Mouse (Mus musculus) hindbrain, embryonic 12.5 days (tissue): ENCODE measurements at regions not wholly inside any gene's neighbourhood (a gene's known extent, or its start where the extent isn't known, plus 50 kb on each side); places are given as distances from the start of the nearest gene placed in this dataset.
A peak's percentile ranks its signal among the peaks of the same experiment; 100 is the strongest.

Experiments
- ATAC-seq: fragments of 200-750 bp; cut with Nextera tagmentation; 2 replicates; pipeline ENCODE4 v1.8.0; 2017; ENCODE audit warnings: moderate TSS enrichment; ENCODE audit not compliant: low FRiP score
- H3K27ac ChIP-seq: fragments of 300-500 bp; sonication (generic); 2 replicates; pipeline ENCODE4 v1.5.1; 2016; ENCODE audit warnings: mild to moderate bottlenecking
- H3K27me3 ChIP-seq: fragments of 300-500 bp; sonication (generic); 2 replicates; pipeline ENCODE4 v1.6.1; 2016; ENCODE audit warnings: mild to moderate bottlenecking
- H3K36me3 ChIP-seq: fragments of 300-500 bp; sonication (generic); 2 replicates; pipeline ENCODE4 v1.6.1; 2016; ENCODE audit warnings: mild to moderate bottlenecking
- H3K4me1 ChIP-seq: fragments of 300-500 bp; sonication (generic); 2 replicates; pipeline ENCODE4 v1.6.1; 2016
- H3K4me2 ChIP-seq: fragments of 300-500 bp; sonication (generic); replicated peaks from 2 replicates; pipeline ENCODE4 v1.6.1; 2016; ENCODE audit warnings: mild to moderate bottlenecking
- H3K4me3 ChIP-seq: fragments of 300-500 bp; sonication (generic); 2 replicates; pipeline ENCODE4 v1.5.1; 2016; ENCODE audit warnings: mild to moderate bottlenecking
- H3K9ac ChIP-seq: fragments of 300-500 bp; sonication (generic); 2 replicates; pipeline ENCODE4 v1.6.1; 2016; ENCODE audit warnings: mild to moderate bottlenecking, moderate library complexity
- H3K9me3 ChIP-seq: fragments of 300-500 bp; sonication (generic); replicated peaks from 2 replicates; pipeline ENCODE4 v1.6.1; 2016; ENCODE audit warnings: mild to moderate bottlenecking
- WGBS: fragments of 180-500 bp; shearing (Covaris S2); methylation state at CpG from one replicate; pipeline ENCODE4 v1.1.7; 2016; 5-methylcytosine and 5-hydroxymethylcytosine counted together

- Histone ChIP-seq H3K27me3 (no peaks in the 10 kb centered on the region), H3K4me1 (peaks cover 12% of the 10 kb centered on the region), H3K9me3 (no peaks in the 10 kb centered on the region), H3K27ac (peak overlapping the region; percentile 62), H3K9ac (no peak overlapping the region), H3K36me3 (no peaks in the 10 kb centered on the region), H3K4me2 (no peak overlapping the region), H3K4me3 (no peak overlapping the region)
- 57% methylated on average over 5 of the region's 5 CpGs for WGBS
- ATAC-seq: peak; percentile 66; the same call in 1 of the 2 replicates
These were observed 114.7 kb upstream of the Cblb start for GRCm38 (mm10) chr16:51916337-51916736.

GRCm38 (mm10) chr16:51916820-51917219 is 114.2 kb upstream of the Cblb start:
- peaks cover 12% of the 10 kb centered on the region for H3K4me1 ChIP-seq
- no peak overlapping the region for H3K4me3 ChIP-seq
- WGBS: 49% methylated on average over 3 of the region's 3 CpGs
- H3K27ac ChIP-seq: peak overlapping the region; percentile 64; the same call in 1 of the 2 replicates
- H3K27me3 ChIP-seq: no peaks in the 10 kb centered on the region
- H3K9me3 ChIP-seq: no peaks in the 10 kb centered on the region
- no peak overlapping the region for H3K4me2 ChIP-seq
- peak; percentile 49; the same call in 1 of the 2 replicates for ATAC-seq
- H3K36me3 ChIP-seq: no peaks in the 10 kb centered on the region
- H3K9ac ChIP-seq: no peak overlapping the region

GRCm38 (mm10) chr16:51917540-51917939 is 113.5 kb upstream of the Cblb start:
- H3K27me3 ChIP-seq: no peaks in the 10 kb centered on the region
- no peak overlapping the region for H3K9ac ChIP-seq
- peaks cover 12% of the 10 kb centered on the region for H3K4me1 ChIP-seq
- no peaks in the 10 kb centered on the region for H3K36me3 ChIP-seq
- H3K4me3 ChIP-seq: no peak overlapping the region
- H3K9me3 ChIP-seq: no peaks in the 10 kb centered on the region
- no peak overlapping the region for H3K4me2 ChIP-seq
- no peak for ATAC-seq
- H3K27ac ChIP-seq: no peak overlapping the region
- WGBS: 39% methylated on average over 2 of the region's 2 CpGs

- Histone ChIP-seq H3K4me1 (peaks cover 4% of the 10 kb centered on the region; the same call in 1 of the 2 replicates), H3K4me2 (no peak overlapping the region), H3K36me3 (no peaks in the 10 kb centered on the region), H3K27ac (no peak overlapping the region), H3K27me3 (no peaks in the 10 kb centered on the region), H3K9me3 (no peaks in the 10 kb centered on the region), H3K4me3 (no peak overlapping the region), H3K9ac (no peak overlapping the region)
- ATAC-seq: no peak
- 83% methylated on average over 4 of the region's 4 CpGs for WGBS
These were observed 110.0 kb upstream of the Cblb start for GRCm38 (mm10) chr16:51921025-51921424.

GRCm38 (mm10) chr16:51922589-51922988 is 108.4 kb upstream of the Cblb start:
- Histone ChIP-seq H3K9ac (no peak overlapping the region), H3K27ac (no peak overlapping the region), H3K27me3 (no peaks in the 10 kb centered on the region), H3K9me3 (no peaks in the 10 kb centered on the region), H3K4me3 (no peak overlapping the region), H3K4me1 (no peaks in the 10 kb centered on the region), H3K36me3 (no peaks in the 10 kb centered on the region), H3K4me2 (no peak overlapping the region)
- ATAC-seq: peak; percentile 48; the same call in 1 of the 2 replicates
- 59% methylated on average over 3 of the region's 3 CpGs for WGBS

- Histone ChIP-seq H3K9ac (no peak overlapping the region), H3K4me2 (no peak overlapping the region), H3K27ac (no peak overlapping the region), H3K4me3 (no peak overlapping the region), H3K27me3 (no peaks in the 10 kb centered on the region), H3K36me3 (no peaks in the 10 kb centered on the region), H3K4me1 (no peaks in the 10 kb centered on the region), H3K9me3 (no peaks in the 10 kb centered on the region)
- ATAC-seq: no peak
- WGBS: 90% methylated on average over 3 of the region's 3 CpGs
These were observed 105.4 kb upstream of the Cblb start for GRCm38 (mm10) chr16:51925639-51926038.

- no peak overlapping the region for H3K9ac ChIP-seq
- no peak overlapping the region for H3K4me2 ChIP-seq
- H3K27me3 ChIP-seq: no peaks in the 10 kb centered on the region
- no peaks in the 10 kb centered on the region for H3K4me1 ChIP-seq
- H3K27ac ChIP-seq: no peak overlapping the region
- no peaks in the 10 kb centered on the region for H3K36me3 ChIP-seq
- no peak for ATAC-seq
- H3K4me3 ChIP-seq: no peak overlapping the region
- 80% methylated on average over 2 of the region's 2 CpGs for WGBS
- H3K9me3 ChIP-seq: no peaks in the 10 kb centered on the region
These were observed 97.9 kb upstream of the Cblb start for GRCm38 (mm10) chr16:51933122-51933521.

GRCm38 (mm10) chr16:51933965-51934364 is 97.1 kb upstream of the Cblb start:
- H3K9ac ChIP-seq: no peak overlapping the region
- H3K9me3 ChIP-seq: no peaks in the 10 kb centered on the region
- H3K36me3 ChIP-seq: no peaks in the 10 kb centered on the region
- no peak overlapping the region for H3K27ac ChIP-seq
- no peak overlapping the region for H3K4me2 ChIP-seq
- H3K4me1 ChIP-seq: no peaks in the 10 kb centered on the region
- 82% methylated on average over 3 of the region's 3 CpGs for WGBS
- H3K27me3 ChIP-seq: no peaks in the 10 kb centered on the region
- no peak overlapping the region for H3K4me3 ChIP-seq
- no peak for ATAC-seq

- H3K9ac ChIP-seq: no peak overlapping the region
- no peaks in the 10 kb centered on the region for H3K36me3 ChIP-seq
- H3K4me1 ChIP-seq: no peaks in the 10 kb centered on the region
- 82% methylated on average over 9 of the region's 9 CpGs for WGBS
- H3K4me3 ChIP-seq: no peak overlapping the region
- no peak overlapping the region for H3K4me2 ChIP-seq
- ATAC-seq: no peak
- H3K27me3 ChIP-seq: no peaks in the 10 kb centered on the region
- no peak overlapping the region for H3K27ac ChIP-seq
- no peaks in the 10 kb centered on the region for H3K9me3 ChIP-seq
These were observed 93.7 kb upstream of the Cblb start for GRCm38 (mm10) chr16:51937298-51937697.

- H3K27me3 ChIP-seq: no peaks in the 10 kb centered on the region
- no peak overlapping the region for H3K4me3 ChIP-seq
- H3K27ac ChIP-seq: no peak overlapping the region
- 90% methylated on average over 5 of the region's 5 CpGs for WGBS
- H3K9me3 ChIP-seq: no peaks in the 10 kb centered on the region
- H3K36me3 ChIP-seq: no peaks in the 10 kb centered on the region
- ATAC-seq: no peak
- no peak overlapping the region for H3K4me2 ChIP-seq
- H3K4me1 ChIP-seq: no peaks in the 10 kb centered on the region
- no peak overlapping the region for H3K9ac ChIP-seq
These were observed 92.0 kb upstream of the Cblb start for GRCm38 (mm10) chr16:51939061-51939460.

GRCm38 (mm10) chr16:51940574-51940973 is 90.5 kb upstream of the Cblb start:
- Histone ChIP-seq H3K36me3 (no peaks in the 10 kb centered on the region), H3K27ac (no peak overlapping the region), H3K4me2 (no peak overlapping the region), H3K27me3 (no peaks in the 10 kb centered on the region), H3K4me1 (no peaks in the 10 kb centered on the region), H3K9ac (no peak overlapping the region), H3K9me3 (0 out of 2 replicates have a peak, but pooled peaks cover 6% of the 10 kb centered on the region), H3K4me3 (no peak overlapping the region)
- ATAC-seq: no peak

- H3K4me2 ChIP-seq: no peak overlapping the region
- H3K4me3 ChIP-seq: no peak overlapping the region
- 0 out of 2 replicates have a peak, but pooled peaks cover 6% of the 10 kb centered on the region for H3K9me3 ChIP-seq
- no peak for ATAC-seq
- H3K9ac ChIP-seq: no peak overlapping the region
- H3K27me3 ChIP-seq: no peaks in the 10 kb centered on the region
- no peaks in the 10 kb centered on the region for H3K36me3 ChIP-seq
- H3K4me1 ChIP-seq: no peaks in the 10 kb centered on the region
- no peak overlapping the region for H3K27ac ChIP-seq
- WGBS: 89% methylated on average over 9 of the region's 9 CpGs
These were observed 88.4 kb upstream of the Cblb start for GRCm38 (mm10) chr16:51942431-51943130.
